Mouse (Mus musculus) bone marrow macrophage, adult 2 months (primary cell): Measurements from ENCODE around the gene Gm28051.

ENCODE experiments used
- CTCF ChIP-seq: IDR thresholded peaks from 2 replicates; pipeline ENCODE4 v1.5.1; 2012; ENCODE audit warnings: low read depth, mild to moderate bottlenecking, low read length, moderate library complexity
- POLR2A ChIP-seq: IDR thresholded peaks from 2 replicates; pipeline ENCODE4 v1.6.1; 2012; ENCODE audit warnings: mild to moderate bottlenecking, low read depth, low read length, borderline replicate concordance

- no peak for TF ChIP-seq POLR2A
- no peak for TF ChIP-seq CTCF
Measured at GRCm38 (mm10) chr12:102763696-102764095, 6.1 kb upstream of the Gm28051 start.
